Mouse (Mus musculus) C2C12 (cell line): Measurements from ENCODE around the gene Ncam1.

Experiments
- CEBPB ChIP-seq: IDR thresholded peaks from one replicate; pipeline ENCODE4 v1.6.1; 2011; ENCODE audit warnings: low read depth, mild to moderate bottlenecking, control low read depth, moderate library complexity
- CTCF ChIP-seq: IDR thresholded peaks from one replicate; pipeline ENCODE4 v1.5.1; 2011; ENCODE audit not compliant: control insufficient read depth, insufficient read depth, insufficient read length
- MAX ChIP-seq: IDR thresholded peaks from one replicate; pipeline ENCODE4 v1.6.1; 2011; ENCODE audit warnings: mild to moderate bottlenecking, control low read depth
- MYOD1 ChIP-seq: IDR thresholded peaks from one replicate; pipeline ENCODE4 v1.6.1; 2011; ENCODE audit warnings: low read depth; ENCODE audit not compliant: control insufficient read depth, insufficient read length
- MYOG ChIP-seq: IDR thresholded peaks from one replicate; pipeline ENCODE4 v1.6.1; 2011; ENCODE audit not compliant: control insufficient read depth, insufficient read length; ENCODE audit errors: extremely low read depth
- USF1 ChIP-seq: IDR thresholded peaks from one replicate; pipeline ENCODE4 v1.6.1; 2011; ENCODE audit warnings: low read depth, mild to moderate bottlenecking, control low read depth, moderate library complexity

DNA sequence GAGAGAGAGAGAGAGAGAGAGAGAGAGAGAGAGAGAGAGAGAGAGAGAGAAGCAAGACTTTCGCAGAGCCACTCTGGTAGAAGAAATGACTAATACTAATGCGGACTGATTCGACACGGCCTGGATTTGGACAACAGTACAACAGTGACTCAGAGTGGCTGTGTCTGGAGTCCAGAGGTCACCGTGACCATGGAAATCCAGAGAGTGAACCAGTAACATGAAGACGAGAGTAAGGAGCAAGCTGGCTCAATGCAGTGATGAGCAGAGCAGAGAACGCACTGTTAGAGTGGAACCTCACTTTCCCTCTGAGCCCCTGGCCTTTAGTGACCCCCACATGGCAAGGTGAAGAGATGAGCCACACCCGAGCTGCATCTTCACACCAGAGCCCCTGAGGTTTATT lies 28.9 kb upstream of the Ncam1 start:
- no peak for TF ChIP-seq CTCF
- no peak for TF ChIP-seq USF1
- TF ChIP-seq CEBPB, result no peak
- no peak for TF ChIP-seq MAX
- no peak for TF ChIP-seq MYOD1
- no peak for TF ChIP-seq MYOG
